Comparison of ENCODE assay signal across 16 mouse cellular contexts in the genomic region with DNA sequence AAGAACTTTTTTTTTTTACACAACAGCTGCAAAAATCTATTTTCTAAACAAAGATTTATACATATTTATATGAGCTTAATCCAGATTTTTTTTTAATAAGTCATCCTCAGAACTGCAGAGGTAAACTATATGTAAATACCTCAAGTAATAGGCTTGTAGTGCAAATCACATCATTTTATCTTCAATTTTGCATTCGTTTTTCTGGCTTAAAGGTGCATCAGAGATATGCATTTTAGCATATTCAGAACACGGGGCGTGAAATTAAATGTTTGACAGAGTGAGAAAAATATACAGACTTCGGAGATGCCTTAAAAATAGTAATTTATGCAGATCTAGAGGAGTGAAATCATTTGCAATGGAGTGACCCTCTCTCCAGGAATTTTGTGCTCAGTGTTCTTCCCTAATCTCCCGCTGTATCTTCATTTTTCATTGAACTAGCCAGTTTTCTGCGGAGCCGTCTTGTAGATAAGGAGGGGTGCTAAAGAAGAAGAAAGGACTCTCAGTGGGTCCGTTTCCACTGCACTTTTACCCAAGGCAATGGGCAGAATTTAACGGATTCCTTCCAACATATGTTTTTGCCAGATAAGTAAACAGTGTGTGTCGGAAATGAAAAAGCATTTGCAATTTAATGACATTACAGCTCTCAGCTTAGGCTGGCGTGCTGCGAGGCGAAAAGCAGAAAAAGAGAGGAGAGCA. TPM values are rescaled to one million over a fixed set of nuclear protein-coding genes. Genes with fewer than 3 reads are reported as not detected.
A peak's percentile ranks its signal among the peaks of the same experiment; 100 is the strongest.
DNase-seq lines count a peak whose midpoint lies in the region; ATAC-seq and TF ChIP-seq lines count a peak whose summit lies in the region.
"Had no signal": no experiment of that assay in that cellular context is flagged by ENCODE, and none has a peak within 500 bp of the region (broad histone marks: within the 10 kb centered on the region; RNA-seq: fewer than 3 reads in every experiment).

No protein-coding gene starts in this region.

- H3K27ac ChIP-seq in liver, embryonic 11.5 days (ENCODE audit: low read depth, low read length), result no peak overlapping the region
- H3K27ac ChIP-seq in forebrain, embryonic 12.5 days, result no peak overlapping the region
- H3K27ac ChIP-seq in liver, embryonic 14.5 days, result no peak overlapping the region
- no peak overlapping the region for H3K27ac ChIP-seq in midbrain, embryonic 14.5 days (replicated peaks; ENCODE audit: low read depth, low read length)
- H3K27ac ChIP-seq: macrophage had no signal

- DNase-seq in liver, embryonic 11.5 days (ENCODE audit: low spot score), result no peak
- DNase-seq in liver, result no peak
- peak; percentile 20 to 48 (median 26) for DNase-seq in liver, embryonic 14.5 days (ENCODE audit: low read depth in 3 of 3, low spot score in 3 of 3)
- peak; percentile 74 for DNase-seq in midbrain, embryonic 14.5 days
- DNase-seq in ovary, postnatal 36 days (ENCODE audit: low spot score), result no peak
- no peak for DNase-seq in thymus, postnatal 0 days (ENCODE audit: low spot score)
- no peak for DNase-seq in right cerebral cortex, postnatal 25 days
- DNase-seq: cerebellum, adult 11-12 months; heart, postnatal 36 days; kidney, adult 2 months; kidney, postnatal 36 days; layer of hippocampus, postnatal 36 days; right cerebral cortex, postnatal 4 days; thymus, postnatal 36 days had no signal

- TF ChIP-seq CTCF in liver, embryonic 14.5 days (IDR thresholded peaks at IDR 0.05; ENCODE audit: low read depth), result no peak

- H3K36me3 ChIP-seq in liver, embryonic 11.5 days (ENCODE audit: control insufficient read depth, insufficient read depth, low read length), result no peaks in the 10 kb centered on the region
- H3K36me3 ChIP-seq in forebrain, embryonic 12.5 days (replicated peaks), result no peaks in the 10 kb centered on the region
- no peaks in the 10 kb centered on the region for H3K36me3 ChIP-seq in liver, embryonic 14.5 days (replicated peaks; ENCODE audit: control insufficient read depth, insufficient read depth, low read depth)
- no peaks in the 10 kb centered on the region for H3K36me3 ChIP-seq in midbrain, embryonic 14.5 days (ENCODE audit: control insufficient read depth, insufficient read depth, low read length)

- no peak overlapping the region for H3K4me3 ChIP-seq in liver, embryonic 11.5 days (ENCODE audit: low read depth, low read length)
- H3K4me3 ChIP-seq in forebrain, embryonic 12.5 days (replicated peaks), result no peak overlapping the region
- H3K4me3 ChIP-seq in liver, embryonic 14.5 days (ENCODE audit: insufficient read depth in 1 of 2, low read depth in 2 of 2, low read length in 2 of 2), result no peak overlapping the region
- 0 out of 2 replicates have a peak overlapping the region, but pooled peaks have one; percentile 11 for H3K4me3 ChIP-seq in midbrain, embryonic 14.5 days (replicated peaks; ENCODE audit: low read depth, low read length)

- peak; percentile 72; the same call in 1 of the 2 replicates for ATAC-seq in liver, embryonic 11.5 days (replicated peaks; ENCODE audit: low FRiP score)
- no peak for ATAC-seq in forebrain, embryonic 12.5 days (ENCODE audit: low FRiP score)
- ATAC-seq in liver, embryonic 14.5 days (ENCODE audit: insufficient read depth), result peak; percentile 70
- ATAC-seq in midbrain, embryonic 14.5 days (ENCODE audit: low FRiP score, low TSS enrichment), result peak; percentile 74

- H3K27me3 ChIP-seq in liver, embryonic 11.5 days (replicated peaks; ENCODE audit: control insufficient read depth, insufficient read depth, low read length), result peaks cover 2% of the 10 kb centered on the region
- peaks cover 46% of the 10 kb centered on the region for H3K27me3 ChIP-seq in forebrain, embryonic 12.5 days
- H3K27me3 ChIP-seq in liver, embryonic 14.5 days (ENCODE audit: control insufficient read depth, insufficient read depth, low read length), result no peaks in the 10 kb centered on the region; the same call in 1 of the 2 replicates
- H3K27me3 ChIP-seq in midbrain, embryonic 14.5 days (ENCODE audit: control insufficient read depth, insufficient read depth, low read length), result no peaks in the 10 kb centered on the region

- no peak overlapping the region for H3K9ac ChIP-seq in liver, embryonic 11.5 days (ENCODE audit: low read depth, low read length)
- no peak overlapping the region for H3K9ac ChIP-seq in forebrain, embryonic 12.5 days
- H3K9ac ChIP-seq in liver, embryonic 14.5 days (replicated peaks), result no peak overlapping the region
- no peak overlapping the region for H3K9ac ChIP-seq in midbrain, embryonic 14.5 days (replicated peaks; ENCODE audit: low read length)

- no peaks in the 10 kb centered on the region for H3K4me1 ChIP-seq in liver, embryonic 11.5 days (replicated peaks; ENCODE audit: control insufficient read depth, insufficient read depth, low read length)
- peaks cover 15% of the 10 kb centered on the region for H3K4me1 ChIP-seq in forebrain, embryonic 12.5 days
- H3K4me1 ChIP-seq in liver, embryonic 14.5 days (replicated peaks; ENCODE audit: control insufficient read depth in 2 of 2, insufficient read depth in 2 of 2, low read length in 1 of 2), result peaks cover 0 to 13% of the 10 kb centered on the region in 2 experiments; a peak in 2 of 4 replicates
- peaks cover 16% of the 10 kb centered on the region; the same call in 1 of the 2 replicates for H3K4me1 ChIP-seq in midbrain, embryonic 14.5 days (ENCODE audit: control insufficient read depth, insufficient read depth, low read length)

- TF ChIP-seq EP300 in liver, embryonic 14.5 days (IDR thresholded peaks at IDR 0.05; ENCODE audit: low read depth), result peak; percentile 63

- 43% methylated on average over 13 of the region's 13 CpGs for WGBS in liver, embryonic 11.5 days
- WGBS in forebrain, embryonic 12.5 days, result 52% methylated on average over 13 of the region's 13 CpGs
- WGBS in liver, embryonic 14.5 days (ENCODE audit: insufficient replicate concordance), result 26% methylated on average over 13 of the region's 13 CpGs
- 21% methylated on average over 13 of the region's 13 CpGs for WGBS in midbrain, embryonic 14.5 days

- peak overlapping the region; percentile 16; the same call in 1 of the 2 replicates for H3K4me2 ChIP-seq in liver, embryonic 11.5 days
- H3K4me2 ChIP-seq in forebrain, embryonic 12.5 days, result peak overlapping the region; percentile 15
- peak overlapping the region; percentile 46 for H3K4me2 ChIP-seq in liver, embryonic 14.5 days (ENCODE audit: low read depth)
- peak overlapping the region; percentile 44 for H3K4me2 ChIP-seq in midbrain, embryonic 14.5 days (ENCODE audit: low read length)

- H3K9me3 ChIP-seq in liver, embryonic 11.5 days (ENCODE audit: control insufficient read depth, low read length), result no peaks in the 10 kb centered on the region
- no peaks in the 10 kb centered on the region for H3K9me3 ChIP-seq in forebrain, embryonic 12.5 days
- H3K9me3 ChIP-seq in liver, embryonic 14.5 days (ENCODE audit: control insufficient read depth, low read length), result no peaks in the 10 kb centered on the region
- H3K9me3 ChIP-seq in midbrain, embryonic 14.5 days (ENCODE audit: control insufficient read depth, low read length), result no peaks in the 10 kb centered on the region

RNA-seq across cellular contexts. Expression of gene Sox21, which starts 42.5 kb away (rescaled TPM):
- polyA plus RNA-seq in liver, embryonic 11.5 days (2014; fragmentation: Nextera tagmentation; extraction: Ambion mirVana), result 0.08 and 0.12 TPM in 2 replicates
- polyA plus RNA-seq in forebrain, embryonic 12.5 days (2016; fragmentation: Nextera tagmentation; extraction: Ambion mirVana), result 21.2 and 24.9 TPM in 2 replicates
- polyA plus RNA-seq in liver, embryonic 14.5 days (2012; rRNA removed), result 0.01 TPM in 1 of 2 replicates, not detected in the other
- polyA plus RNA-seq in liver, embryonic 14.5 days (2014; fragmentation: Nextera tagmentation; extraction: Ambion mirVana), result not detected in 2 replicates
- 18.4 and 22.2 TPM in 2 replicates for polyA plus RNA-seq in midbrain, embryonic 14.5 days (2014; fragmentation: Nextera tagmentation; extraction: Ambion mirVana)
- polyA plus RNA-seq in thymus, postnatal 0 days (2015; fragmentation: Nextera tagmentation; extraction: Ambion mirVana), result 0.08 TPM in 2 replicates
- polyA plus RNA-seq: kidney, adult 2 months; macrophage had no signal

RNA-seq across cellular contexts. Expression of gene Gpr180, which starts 57.4 kb away (rescaled TPM):
- polyA plus RNA-seq in liver, embryonic 11.5 days (2014; fragmentation: Nextera tagmentation; extraction: Ambion mirVana), result 26.6 and 30.5 TPM in 2 replicates
- polyA plus RNA-seq in forebrain, embryonic 12.5 days (2016; fragmentation: Nextera tagmentation; extraction: Ambion mirVana), result 29.9 and 31.9 TPM in 2 replicates
- 5.8 and 6.1 TPM in 2 replicates for polyA plus RNA-seq in liver, embryonic 14.5 days (2012; rRNA removed)
- 9.6 and 9.9 TPM in 2 replicates for polyA plus RNA-seq in liver, embryonic 14.5 days (2014; fragmentation: Nextera tagmentation; extraction: Ambion mirVana)
- polyA plus RNA-seq in midbrain, embryonic 14.5 days (2014; fragmentation: Nextera tagmentation; extraction: Ambion mirVana), result 33.4 and 38.8 TPM in 2 replicates
- polyA plus RNA-seq in thymus, postnatal 0 days (2015; fragmentation: Nextera tagmentation; extraction: Ambion mirVana), result 21.7 and 23.1 TPM in 2 replicates

Comparison
In these comparisons a context has a peak if more than half of its experiments do, and no peak if none do; other contexts are left out.
1. DNase-seq: peak in liver, embryonic 14.5 days (3 of 3) and midbrain, embryonic 14.5 days (single experiment); none in liver, embryonic 11.5 days (single experiment), liver (single experiment), ovary, postnatal 36 days (single experiment), thymus, postnatal 0 days (single experiment) and right cerebral cortex, postnatal 25 days (single experiment).
2. RNA of gene Sox21, which starts 42.5 kb away (polyA plus RNA-seq): 18.4 to 22.2 TPM in midbrain, embryonic 14.5 days and 21.2 to 24.9 TPM in forebrain, embryonic 12.5 days; 0.08 to 0.12 TPM in liver, embryonic 11.5 days, 0.08 TPM in thymus, postnatal 0 days and 0.01 TPM in liver, embryonic 14.5 days; every median in the first group is over 10 times any median in the second.
3. Peak in every context shown above with its lines, with median percentiles within 50 percentile points of each other: H3K4me2 ChIP-seq.